Mouse (Mus musculus): ENCODE results near the gene Rpl23a.

Gene Rpl23a

GRCm38 (mm10) chr11:78182961-78183844 is at the start of gene Rpl23a:
Gene Rpl23a (minus strand): TSS chr11:78183584.
- DNase-seq (ENCODE audit: low read depth, low spot score): peak; percentile 91

GRCm38 (mm10) chr11:78231518-78231917 is 48.1 kb upstream of the Rpl23a start:
- DNase-seq (ENCODE audit: low read depth, low spot score): no peak

- DNase-seq (ENCODE audit: low read depth, low spot score): no peak
Measured at GRCm38 (mm10) chr11:78223586-78223985, 40.2 kb upstream of the Rpl23a start.

GRCm38 (mm10) chr11:78215709-78216317 is 32.4 kb upstream of the Rpl23a start:
- no peak for DNase-seq (ENCODE audit: low read depth, low spot score)

- DNase-seq (ENCODE audit: low read depth, low spot score): no peak
Measured at GRCm38 (mm10) chr11:78213086-78213817, 29.9 kb upstream of the Rpl23a start.

- DNase-seq (ENCODE audit: low read depth, low spot score): no peak
Measured at GRCm38 (mm10) chr11:78211513-78211912, 28.1 kb upstream of the Rpl23a start.

- DNase-seq (ENCODE audit: low read depth, low spot score): no peak
Measured at GRCm38 (mm10) chr11:78210615-78211014, 27.2 kb upstream of the Rpl23a start.

GRCm38 (mm10) chr11:78209886-78210285 is 26.5 kb upstream of the Rpl23a start:
- no peak for DNase-seq (ENCODE audit: low read depth, low spot score)

GRCm38 (mm10) chr11:78207190-78207589 is 23.8 kb upstream of the Rpl23a start:
- no peak for DNase-seq (ENCODE audit: low read depth, low spot score)

- DNase-seq (ENCODE audit: low read depth, low spot score): no peak
Measured at GRCm38 (mm10) chr11:78205361-78206206, 22.2 kb upstream of the Rpl23a start.

GRCm38 (mm10) chr11:78204287-78204686 is 20.9 kb upstream of the Rpl23a start:
- DNase-seq (ENCODE audit: low read depth, low spot score): no peak

- no peak for DNase-seq (ENCODE audit: low read depth, low spot score)
Measured at GRCm38 (mm10) chr11:78202372-78202771, 19.0 kb upstream of the Rpl23a start.

GRCm38 (mm10) chr11:78195101-78195863 is 11.9 kb upstream of the Rpl23a start:
- DNase-seq (ENCODE audit: low read depth, low spot score): no peak

GRCm38 (mm10) chr11:78194411-78195100 is 11.2 kb upstream of the Rpl23a start:
- DNase-seq (ENCODE audit: low read depth, low spot score): peak; percentile 91

- no peak for DNase-seq (ENCODE audit: low read depth, low spot score)
Measured at GRCm38 (mm10) chr11:78193113-78193512, 9.7 kb upstream of the Rpl23a start, which contains the start of gene Proca1. Gene Proca1 (plus strand): TSS chr11:78193392.

GRCm38 (mm10) chr11:78190041-78190440 is 6.7 kb upstream of the Rpl23a start:
- DNase-seq (ENCODE audit: low read depth, low spot score): no peak

GRCm38 (mm10) chr11:78189234-78190040 is 6.1 kb upstream of the Rpl23a start:
- DNase-seq (ENCODE audit: low read depth, low spot score): no peak

GRCm38 (mm10) chr11:78188331-78189233 is 5.2 kb upstream of the Rpl23a start, which contains the start of gene Rab34:
Gene Rab34 (plus strand): TSS chr11:78188430.
- DNase-seq (ENCODE audit: low read depth, low spot score): no peak
